Mouse (Mus musculus): Measurements from ENCODE around the gene Xkr8.
A peak's percentile ranks its signal among the peaks of the same experiment; 100 is the strongest.

Gene Xkr8

GRCm38 (mm10) chr4:132732148-132732684, at the start of gene Xkr8:
TSS of gene Xkr8 (minus strand) at chr4:132732546.
- peak; percentile 94 for DNase-seq (ENCODE audit: low read depth)

- DNase-seq (ENCODE audit: low read depth) = no peak
Observed at GRCm38 (mm10) chr4:132780288-132780687, 47.9 kb upstream of the Xkr8 start.

GRCm38 (mm10) chr4:132778562-132779201, 46.3 kb upstream of the Xkr8 start:
- no peak for DNase-seq (ENCODE audit: low read depth)

GRCm38 (mm10) chr4:132776764-132777163, 44.4 kb upstream of the Xkr8 start:
- peak; percentile 70 for DNase-seq (ENCODE audit: low read depth)

- DNase-seq (ENCODE audit: low read depth) = no peak
Observed at GRCm38 (mm10) chr4:132774905-132775304, 42.6 kb upstream of the Xkr8 start.

- DNase-seq (ENCODE audit: low read depth) = no peak
Observed at GRCm38 (mm10) chr4:132771776-132772175, 39.4 kb upstream of the Xkr8 start.

- DNase-seq (ENCODE audit: low read depth) = peak; percentile 100
Observed at GRCm38 (mm10) chr4:132767914-132768876, 35.8 kb upstream of the Xkr8 start, which contains the start of gene Rpa2. TSS of gene Rpa2 (plus strand) at chr4:132768332.

- DNase-seq (ENCODE audit: low read depth) = peak; percentile 21
Observed at GRCm38 (mm10) chr4:132763125-132763524, 30.8 kb upstream of the Xkr8 start.

GRCm38 (mm10) chr4:132762602-132763001, 30.3 kb upstream of the Xkr8 start:
- DNase-seq (ENCODE audit: low read depth) = no peak

GRCm38 (mm10) chr4:132760296-132760695, 27.9 kb upstream of the Xkr8 start:
- peak; percentile 52 for DNase-seq (ENCODE audit: low read depth)

- DNase-seq (ENCODE audit: low read depth) = no peak
Observed at GRCm38 (mm10) chr4:132757633-132758351, 25.4 kb upstream of the Xkr8 start.

- DNase-seq (ENCODE audit: low read depth) = no peak
Observed at GRCm38 (mm10) chr4:132756974-132757373, 24.6 kb upstream of the Xkr8 start, which contains the start of gene Smpdl3b. TSS of gene Smpdl3b (minus strand) at chr4:132757252.

- peak; percentile 67 for DNase-seq (ENCODE audit: low read depth)
Observed at GRCm38 (mm10) chr4:132752992-132753391, 20.6 kb upstream of the Xkr8 start.

- DNase-seq (ENCODE audit: low read depth) = no peak
Observed at GRCm38 (mm10) chr4:132749258-132749982, 17.1 kb upstream of the Xkr8 start.

- peak; percentile 59 for DNase-seq (ENCODE audit: low read depth)
Observed at GRCm38 (mm10) chr4:132748778-132749177, 16.4 kb upstream of the Xkr8 start.

- peak; percentile 88 for DNase-seq (ENCODE audit: low read depth)
Observed at GRCm38 (mm10) chr4:132747664-132748259, 15.4 kb upstream of the Xkr8 start.

GRCm38 (mm10) chr4:132746911-132747517, 14.7 kb upstream of the Xkr8 start:
- DNase-seq (ENCODE audit: low read depth) = peak; percentile 22

- DNase-seq (ENCODE audit: low read depth) = no peak
Observed at GRCm38 (mm10) chr4:132743992-132744911, 11.9 kb upstream of the Xkr8 start.

GRCm38 (mm10) chr4:132741491-132741890, 9.1 kb upstream of the Xkr8 start:
- DNase-seq (ENCODE audit: low read depth) = no peak

All from 416B (cell line).